Mouse (Mus musculus) mesoderm, embryonic 11.5 days (tissue): ENCODE data around the gene Ccl27a.
"Not testable (repeated sequence)": the region's sequence is repeated elsewhere in the genome, so short reads cannot be mapped to it uniquely, and the experiment has no call there.

Experiments
- DNase-seq: peaks from one replicate; pipeline ENCODE4 v3.0.0-alpha.2; 2012; ENCODE audit warnings: low read depth, low spot score

Ccl27a gene

DNA sequence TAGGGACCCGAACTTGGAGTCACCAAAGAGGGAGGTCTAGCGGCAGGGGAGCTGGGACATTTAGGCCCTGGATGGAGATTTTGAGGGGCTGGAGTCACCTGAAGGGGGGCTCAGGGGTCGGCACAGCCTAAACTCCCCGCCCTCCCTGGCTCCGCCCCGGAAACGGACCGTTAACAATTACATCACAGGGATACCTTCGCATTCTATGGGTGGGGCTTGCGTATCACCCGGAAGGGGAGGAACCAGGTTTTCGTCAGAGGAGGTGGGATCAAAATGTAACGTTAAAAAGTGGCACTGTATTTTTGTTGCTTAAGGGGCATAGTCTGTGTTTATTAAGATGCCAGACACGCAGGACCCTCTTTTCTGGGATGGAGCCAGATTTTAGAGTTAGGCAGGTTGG is at the start of gene Ccl27a:
TSS of gene Ccl27a (minus strand) at position 246 of the 400 bp plus-strand sequence.
- peak; percentile 86 for DNase-seq

GRCm38 (mm10) chr4:41783197-41783596 is 9.2 kb upstream of the Ccl27a start:
- not testable (repeated sequence) for DNase-seq

- not testable (repeated sequence) for DNase-seq
Observed at GRCm38 (mm10) chr4:41782711-41783110, 8.7 kb upstream of the Ccl27a start.

- DNase-seq, result not testable (repeated sequence)
Observed at GRCm38 (mm10) chr4:41781748-41782485, 7.9 kb upstream of the Ccl27a start.

DNA sequence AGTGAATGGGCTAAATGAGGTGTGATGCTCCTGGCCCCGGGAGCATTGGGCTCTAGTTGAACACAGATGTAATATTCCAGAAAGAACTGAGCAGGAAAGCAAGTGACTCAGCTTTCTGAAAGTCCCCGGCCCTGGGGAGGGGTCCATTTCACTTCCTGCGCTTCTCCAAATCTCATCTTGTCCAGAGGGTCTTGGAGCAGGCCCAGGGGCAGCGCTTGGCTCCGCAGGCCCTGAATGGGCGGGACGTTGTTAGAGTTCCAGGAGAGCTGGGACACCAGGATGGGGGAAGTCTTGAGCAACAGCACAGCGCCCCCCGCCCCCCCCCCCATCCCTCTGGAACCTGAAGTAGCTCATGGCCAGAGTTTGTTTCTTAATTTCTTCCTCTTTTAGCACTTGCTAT is 7.2 kb upstream of the Ccl27a start:
- not testable (repeated sequence) for DNase-seq

GRCm38 (mm10) chr4:41775840-41776239 is 1.8 kb upstream of the Ccl27a start:
- DNase-seq, result not testable (repeated sequence)

DNA sequence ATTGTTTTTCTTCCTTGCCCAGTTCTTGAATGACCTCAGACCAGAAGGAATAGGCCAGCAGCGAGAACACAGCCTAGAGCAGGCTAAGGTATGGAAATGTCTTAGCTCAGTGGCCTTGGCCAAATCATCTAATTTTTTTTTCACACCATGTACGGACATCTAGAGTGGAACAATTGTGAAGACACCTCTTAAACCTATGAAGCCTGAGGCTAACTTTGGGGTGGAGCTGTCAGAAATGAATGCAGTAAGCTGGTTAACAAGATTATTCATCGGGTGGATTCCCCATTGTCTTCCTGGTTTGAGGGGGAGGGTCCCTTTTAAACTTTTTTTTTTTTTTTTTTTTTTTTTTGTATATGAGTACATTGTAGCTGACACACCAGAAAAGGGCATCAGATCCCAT is 459 bp upstream of the Ccl27a start:
- DNase-seq, result not testable (repeated sequence)

DNA sequence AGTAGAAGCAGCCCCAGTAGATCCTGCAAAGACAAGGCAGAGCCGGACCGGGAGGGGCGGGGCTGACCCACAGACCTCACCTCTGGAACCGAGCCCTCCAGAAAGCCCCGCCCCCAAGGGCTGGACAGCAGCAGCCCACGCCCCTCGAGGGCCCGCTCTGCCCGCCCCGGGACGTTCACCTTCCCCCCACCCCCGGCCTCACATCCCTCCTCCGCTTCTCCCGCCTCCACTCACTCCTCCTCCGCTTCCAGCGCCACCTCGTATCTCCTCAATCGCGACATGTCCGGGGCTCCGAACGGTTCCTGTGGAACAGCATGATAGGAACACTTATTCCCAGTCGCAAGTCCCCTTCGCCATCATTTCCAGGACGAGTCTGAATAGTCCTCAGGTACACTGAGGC is 545 bp downstream of the Ccl27a start:
- not testable (repeated sequence) for DNase-seq

DNA sequence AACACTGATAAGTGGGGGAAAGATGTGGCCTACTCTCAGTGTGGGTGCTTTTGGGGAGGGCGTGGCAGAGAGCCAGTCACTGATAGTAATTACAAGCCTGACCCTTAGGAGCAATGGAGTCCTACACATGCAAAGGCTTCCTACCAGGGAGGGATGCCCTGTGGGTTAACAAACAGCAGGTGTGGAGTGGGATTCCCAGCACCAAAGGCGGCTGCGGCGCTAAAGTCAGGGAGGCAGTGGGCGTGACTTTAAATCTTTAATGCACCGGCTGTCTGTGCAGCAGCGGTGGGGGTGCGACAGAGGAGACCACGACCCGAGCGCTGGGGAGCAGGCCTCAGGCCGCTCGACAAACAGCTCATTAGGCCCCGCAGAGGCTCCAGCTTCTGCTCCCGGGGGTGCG is 1.1 kb downstream of the Ccl27a start:
- DNase-seq, result not testable (repeated sequence)

DNA sequence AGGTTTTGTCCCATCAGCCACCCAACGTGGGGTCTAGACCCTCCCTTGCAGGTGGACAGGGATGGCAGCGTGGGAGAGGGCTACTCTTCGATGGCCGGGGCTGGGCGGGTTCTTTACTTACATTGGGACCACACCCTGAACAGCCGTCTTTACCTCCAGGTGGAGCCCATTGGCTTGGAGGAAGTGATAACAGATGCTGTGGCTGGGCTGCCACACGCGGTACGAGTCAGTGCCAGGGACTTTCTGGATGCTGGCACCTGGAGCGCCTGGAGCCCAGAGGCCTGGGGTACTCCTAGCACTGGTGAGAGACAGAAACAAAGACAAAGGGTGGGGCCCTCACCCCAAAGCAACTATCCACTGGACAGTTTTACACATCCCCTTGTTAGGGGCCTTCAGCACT is 6.7 kb downstream of the Ccl27a start:
- not testable (repeated sequence) for DNase-seq

- not testable (repeated sequence) for DNase-seq
Observed at GRCm38 (mm10) chr4:41763176-41763575, 10.9 kb downstream of the Ccl27a start.

DNA sequence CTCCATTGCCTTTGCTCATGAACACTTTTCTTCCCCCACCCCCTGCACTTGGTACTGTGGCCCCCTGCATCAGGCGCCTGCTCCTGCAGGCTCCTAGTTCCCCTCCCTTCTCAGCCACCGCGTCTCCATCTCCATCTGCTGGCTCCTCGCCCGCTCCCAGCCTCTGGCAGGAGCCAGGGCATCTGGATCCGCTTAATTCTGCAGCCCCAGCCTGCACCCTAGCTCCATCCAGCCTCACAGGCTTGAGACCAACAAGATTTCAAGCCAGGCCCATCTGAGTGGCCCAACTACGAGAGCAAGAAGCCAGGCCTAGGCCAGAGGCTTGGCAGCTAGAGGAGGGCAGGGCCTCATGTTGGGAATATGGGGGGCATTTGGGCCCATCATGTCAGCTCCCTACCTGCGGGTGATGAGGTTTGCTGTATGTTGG is 11.3 kb downstream of the Ccl27a start:
- not testable (repeated sequence) for DNase-seq

DNA sequence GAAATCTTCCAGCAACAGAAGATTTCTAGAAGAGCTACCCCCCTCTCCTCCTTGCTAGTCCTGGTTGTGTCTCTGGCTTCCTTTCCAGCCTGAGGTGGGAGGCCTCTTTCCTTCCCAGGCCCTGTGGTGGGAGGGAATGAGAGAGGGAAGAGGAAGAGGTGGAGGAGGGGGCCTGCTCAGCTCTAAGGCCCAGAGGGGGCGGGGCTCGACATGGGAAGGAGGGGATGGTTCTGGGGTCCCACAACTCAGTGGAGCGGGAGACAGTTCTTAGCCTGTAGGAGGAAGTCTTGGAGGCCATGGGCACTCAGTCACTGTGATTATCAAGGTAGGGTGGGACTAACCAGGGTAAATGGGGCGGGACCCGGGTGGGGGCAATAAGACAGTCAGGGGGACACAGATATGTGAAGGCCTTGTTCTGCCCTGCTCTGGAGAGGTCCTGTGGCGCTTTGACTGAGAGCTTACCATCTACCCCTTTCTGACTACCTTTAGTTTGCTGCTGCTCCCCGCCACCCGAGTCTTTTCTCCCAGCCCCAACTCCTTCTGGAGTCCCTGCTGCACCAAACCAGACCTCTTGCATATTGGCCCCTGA is 11.9 kb downstream of the Ccl27a start:
- peak; percentile 47 for DNase-seq

GRCm38 (mm10) chr4:41761680-41762079 is 12.4 kb downstream of the Ccl27a start:
- DNase-seq, result no peak

DNA sequence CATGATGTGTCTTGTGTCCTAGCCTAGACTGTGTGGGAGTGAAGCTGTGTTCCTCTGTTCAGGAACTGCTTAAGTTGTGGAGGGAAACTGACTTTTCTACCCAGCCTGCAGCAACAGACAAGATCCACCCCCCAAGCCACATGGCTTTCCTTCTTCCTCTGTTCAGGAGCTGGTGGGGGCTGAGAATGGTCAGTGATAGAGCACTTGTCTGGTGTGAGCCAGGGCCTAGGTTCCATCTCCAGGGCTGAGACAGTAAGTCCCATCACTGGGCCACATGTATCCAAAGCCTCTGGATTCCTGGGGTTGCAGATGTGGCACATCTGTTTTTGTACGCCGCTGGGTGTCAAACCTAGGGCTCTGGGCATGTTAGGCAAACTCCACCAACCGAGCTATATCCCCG is 13.1 kb downstream of the Ccl27a start:
- no peak for DNase-seq

DNA sequence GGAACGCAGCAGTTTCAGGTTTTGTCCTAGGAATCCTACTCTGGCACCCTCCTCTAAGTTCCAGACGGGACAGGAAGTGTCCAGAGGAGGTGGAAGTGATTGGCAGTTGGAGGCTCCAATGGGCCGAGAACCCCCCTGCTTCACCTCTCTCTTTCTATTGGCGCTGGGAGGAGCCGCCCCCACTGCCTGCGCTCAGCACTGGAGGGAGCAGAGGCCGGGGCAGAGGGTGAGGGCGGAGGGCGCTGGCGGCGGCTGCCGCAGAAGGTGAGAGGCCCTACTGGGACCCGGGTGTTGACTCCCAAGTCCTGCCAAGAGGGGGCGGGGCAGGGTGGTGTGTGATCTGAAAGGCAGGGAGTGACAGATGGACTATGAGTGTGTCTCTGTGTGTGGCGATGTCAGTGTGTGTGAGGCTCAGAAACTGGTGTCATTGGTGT is 13.7 kb downstream of the Ccl27a start:
- DNase-seq, result peak; percentile 93

DNA sequence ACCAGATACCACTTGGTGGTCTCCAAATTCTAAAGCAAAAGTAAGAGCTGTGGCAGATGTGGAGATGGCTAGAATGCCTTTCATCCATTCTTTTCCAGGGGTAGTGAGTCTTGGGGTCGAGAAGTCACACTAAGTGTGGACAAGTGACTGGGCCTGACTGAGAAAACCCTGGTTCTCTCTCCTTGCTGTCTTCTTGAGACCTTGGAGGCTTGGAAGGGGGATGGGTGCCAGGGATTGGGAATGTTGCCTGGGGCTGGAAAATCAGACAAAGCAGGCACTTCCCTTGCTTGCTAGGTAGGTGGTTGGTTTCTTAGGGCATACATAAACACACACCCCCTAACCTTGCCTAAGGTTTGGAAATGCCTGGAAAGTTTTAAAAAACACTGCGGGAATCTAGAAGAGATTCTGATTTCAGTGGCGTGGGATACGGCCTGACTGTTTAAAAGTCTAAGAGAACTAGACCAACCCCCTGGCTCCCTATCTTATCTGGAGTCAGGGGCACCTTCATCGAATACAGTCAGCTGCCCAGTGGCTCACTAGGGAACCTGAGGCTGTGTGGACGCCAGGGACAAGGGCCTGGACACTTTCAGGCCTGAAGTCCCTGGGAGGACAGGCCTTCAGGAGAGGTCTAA is 14.3 kb downstream of the Ccl27a start:
- DNase-seq, result no peak

- DNase-seq, result no peak
Observed at GRCm38 (mm10) chr4:41759206-41759605, 14.8 kb downstream of the Ccl27a start.

DNA sequence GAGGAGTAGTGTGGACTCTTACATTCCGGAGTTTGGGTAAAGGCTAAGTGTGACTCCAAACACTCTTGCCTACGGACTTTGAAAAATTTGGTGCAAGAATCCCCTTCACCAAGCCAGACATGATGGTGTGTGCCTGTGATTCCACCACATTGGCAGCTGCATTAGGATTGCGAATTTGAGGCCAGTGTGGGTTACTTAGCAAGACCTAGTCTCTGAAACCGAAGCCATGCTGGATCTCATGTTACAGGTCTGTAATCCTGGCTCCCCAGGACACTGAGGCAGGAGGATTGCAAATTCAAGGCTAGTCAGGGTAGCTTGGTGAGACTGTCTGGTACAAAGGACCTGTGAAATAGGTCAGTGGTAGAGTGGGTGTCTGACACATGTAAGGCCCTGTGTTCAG is 15.3 kb downstream of the Ccl27a start:
- no peak for DNase-seq

- DNase-seq, result no peak
Observed at GRCm38 (mm10) chr4:41758021-41758420, 16.0 kb downstream of the Ccl27a start.

DNA sequence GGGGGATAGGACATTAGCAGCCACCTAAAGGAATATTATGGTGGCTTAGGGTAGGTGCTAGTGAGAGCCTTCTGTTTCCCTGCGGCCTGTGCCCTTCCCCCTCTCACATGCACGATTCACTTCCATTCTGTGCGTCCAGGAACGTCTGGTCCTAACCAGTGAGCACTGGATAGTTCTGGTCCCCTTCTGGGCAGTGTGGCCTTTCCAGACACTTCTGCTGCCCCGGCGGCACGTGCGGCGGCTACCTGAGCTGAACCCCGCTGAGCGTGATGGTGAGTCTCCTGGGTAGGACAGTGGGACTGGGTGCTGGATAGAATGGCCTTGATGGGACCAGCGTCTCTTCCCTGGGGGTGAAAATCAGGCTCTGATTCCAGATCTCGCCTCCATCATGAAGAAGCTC is 16.7 kb downstream of the Ccl27a start:
- no peak for DNase-seq

DNA sequence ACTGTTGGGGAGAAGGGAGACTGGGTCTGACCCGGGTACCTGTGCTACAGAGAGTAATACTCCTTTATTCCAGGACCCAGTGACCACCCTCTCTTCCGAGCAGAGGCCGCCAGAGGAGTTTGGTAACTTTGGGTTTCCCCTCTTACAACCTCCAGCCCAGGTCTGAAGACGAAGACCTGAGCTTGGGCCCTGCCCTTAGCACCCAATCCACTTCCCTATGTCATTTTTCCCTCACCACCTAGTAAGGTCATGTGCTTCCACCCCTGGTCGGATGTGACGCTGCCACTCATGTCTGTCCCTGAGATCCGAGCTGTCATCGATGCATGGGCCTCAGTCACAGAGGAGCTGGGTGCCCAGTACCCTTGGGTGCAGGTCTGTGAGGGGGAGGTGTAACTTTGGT is 17.6 kb downstream of the Ccl27a start:
- no peak for DNase-seq
